In genomic region chr7:128281765-128282164, GRCm38 (mm10) we compare ENCODE assay signal across 18 mouse cellular contexts. TPM values are rescaled to one million over a fixed set of nuclear protein-coding genes. Genes with fewer than 3 reads are reported as not detected.
"Had no signal": no experiment of that assay in that cellular context is flagged by ENCODE, and none has a peak within 500 bp of the region (broad histone marks: within the 10 kb centered on the region; RNA-seq: fewer than 3 reads in every experiment).

No protein-coding gene starts in this region.

- H3K27ac ChIP-seq: liver, embryonic 14.5 days; midbrain, embryonic 10.5 days; neural tube, embryonic 12.5 days; stomach, postnatal 0 days had no signal

- H3K4me1 ChIP-seq: megakaryocyte, embryonic 14.5 days; stomach, embryonic 15.5 days had no signal

- H3K4me2 ChIP-seq: liver, embryonic 12.5 days; lung, embryonic 14.5 days; midbrain, embryonic 12.5 days; neural tube, embryonic 12.5 days; stomach, embryonic 15.5 days had no signal

- ATAC-seq: liver, embryonic 12.5 days; midbrain, embryonic 16.5 days had no signal

- H3K27me3 ChIP-seq: liver, embryonic 12.5 days; megakaryocyte, embryonic 14.5 days; neural tube, embryonic 12.5 days; stomach, embryonic 15.5 days had no signal

- H3K4me3 ChIP-seq: liver, embryonic 12.5 days; megakaryocyte, embryonic 14.5 days; midbrain, embryonic 10.5 days; midbrain, embryonic 12.5 days; neural tube, embryonic 12.5 days; stomach, embryonic 15.5 days had no signal

- H3K9me3 ChIP-seq: liver, embryonic 12.5 days; megakaryocyte, embryonic 14.5 days; midbrain, embryonic 10.5 days; midbrain, embryonic 12.5 days; neural tube, embryonic 12.5 days; stomach, embryonic 15.5 days had no signal

- H3K9ac ChIP-seq: liver, embryonic 12.5 days; liver, embryonic 14.5 days; lung, embryonic 14.5 days; midbrain, embryonic 12.5 days; neural tube, embryonic 12.5 days; stomach, embryonic 15.5 days had no signal

- DNase-seq: lung, adult 18-20 months; lung, embryonic 14.5 days; midbrain, embryonic 14.5 days; right cerebral cortex, postnatal 14 days; thymus, adult 2 months; thymus, postnatal 36 days had no signal

RNA-seq across cellular contexts. Expression of gene Slc5a2, which starts 16.3 kb away (rescaled TPM):
- total RNA-seq: monocyte, adult 5-6 weeks; neutrophil, adult 5-6 weeks had no signal
- polyA plus RNA-seq: midbrain, embryonic 12.5 days; midbrain, embryonic 14.5 days; midbrain, embryonic 16.5 days; neural tube, embryonic 12.5 days; neural tube, embryonic 14.5 days had no signal

RNA-seq across cellular contexts. Expression of gene Tgfb1i1, which starts 35.2 kb away (rescaled TPM):
- total RNA-seq: monocyte, adult 5-6 weeks had no signal
